Mouse (Mus musculus) telencephalon, adult 2 months (tissue): ENCODE results near the gene Clasp1.

ENCODE experiments used
- DNase-seq: peaks from one replicate; pipeline ENCODE4 v3.0.0-alpha.2; 2011; ENCODE audit warnings: low read depth, low spot score

The Clasp1 gene

GRCm38 (mm10) chr1:118650771-118651080 lies 261.9 kb downstream of the Clasp1 start:
- DNase-seq: no peak

DNA sequence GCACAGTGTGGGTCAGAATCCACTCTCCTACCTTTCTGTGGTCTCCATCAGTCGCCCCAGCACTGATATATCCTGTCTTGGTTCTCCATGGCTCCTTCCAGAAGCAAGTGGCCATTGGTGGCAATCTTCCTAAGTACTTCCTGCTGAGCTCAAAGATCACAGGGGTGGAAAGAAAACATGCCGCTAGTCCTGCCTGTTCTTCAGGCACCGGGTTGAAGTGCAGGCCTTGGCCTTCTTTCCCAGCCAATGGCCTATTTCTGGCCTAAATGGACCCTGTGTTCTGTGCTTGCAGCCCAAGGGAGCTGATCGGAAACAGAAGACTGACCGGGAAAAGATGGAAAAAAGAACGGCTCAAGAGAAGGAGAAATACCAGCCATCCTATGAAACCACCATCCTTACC lies 269.9 kb downstream of the Clasp1 start:
- DNase-seq: no peak

GRCm38 (mm10) chr1:118660880-118661465 lies 272.1 kb downstream of the Clasp1 start:
- DNase-seq: no peak
